Mouse (Mus musculus): ENCODE data around the gene Ablim1.

DNA sequence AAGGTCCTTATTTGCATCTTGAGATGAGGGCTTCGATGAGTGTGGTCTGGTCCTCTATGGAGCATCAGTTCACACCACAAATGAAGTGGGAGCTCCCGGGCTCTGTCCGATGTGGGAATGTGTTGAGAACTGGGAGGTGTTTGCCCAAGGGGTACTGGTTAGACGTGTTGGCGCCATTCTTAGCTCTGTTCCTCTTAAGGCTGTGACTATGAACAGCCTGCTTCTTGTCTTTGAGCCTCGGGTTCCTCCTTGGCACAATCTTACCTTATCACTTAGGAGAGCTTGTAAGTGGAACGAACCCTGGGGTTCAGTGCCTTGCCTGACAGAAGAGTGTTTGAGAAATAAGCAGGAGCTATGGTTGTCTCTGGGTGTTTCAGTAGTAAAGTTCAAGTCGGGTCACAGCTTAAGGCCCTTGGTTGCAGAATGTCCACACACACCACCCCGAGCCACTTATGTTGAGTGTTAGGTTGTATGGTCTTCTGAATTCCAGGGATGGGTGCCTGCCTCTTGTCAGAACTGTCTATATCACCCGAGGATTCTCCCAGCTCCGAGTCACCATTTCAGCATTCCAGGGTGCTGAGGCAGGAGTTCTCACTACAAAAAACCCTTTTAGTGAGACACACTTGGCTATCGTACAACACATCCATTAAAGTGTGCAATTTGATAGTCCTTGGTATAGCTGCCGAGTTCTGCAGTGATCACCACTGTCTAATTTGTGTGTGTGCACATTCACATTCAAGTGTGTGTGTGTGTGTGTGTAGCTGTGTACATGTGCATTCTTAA lies 131.6 kb downstream of the Ablim1 start:
- no peak for TF ChIP-seq TAL1 (IDR thresholded peaks at IDR 0.05; ENCODE audit: low read length)
- TF ChIP-seq GATA1 (IDR thresholded peaks at IDR 0.05; ENCODE audit: low read length) = no peak
